Mouse (Mus musculus) cerebellum, adult 8-10 months (tissue): Measurements from ENCODE around the gene 1700069L16Rik.

Source experiments
- DNase-seq: peaks from one replicate; pipeline ENCODE4 v3.0.0; 2022

Gene 1700069L16Rik

DNA sequence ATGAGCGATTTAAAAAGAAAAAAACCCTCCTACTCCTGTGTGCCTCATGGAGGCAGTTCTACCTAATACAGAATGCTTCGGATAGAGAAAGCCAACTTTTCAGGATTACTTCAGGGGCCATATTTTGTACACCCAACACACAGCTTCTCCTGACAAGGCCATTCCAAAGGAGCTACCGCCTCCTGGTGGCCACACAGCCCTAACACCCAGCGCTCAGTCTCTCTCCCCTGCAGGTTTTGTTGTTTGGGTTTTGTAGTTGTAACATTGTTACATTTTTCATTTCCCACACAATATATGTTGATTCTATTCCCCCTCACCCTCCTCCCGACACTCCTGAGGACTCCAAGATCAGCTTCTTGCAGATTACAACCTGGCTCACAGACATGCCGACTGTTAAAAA is 7.6 kb upstream of the 1700069L16Rik start:
- peak; percentile 77 for DNase-seq

GRCm38 (mm10) chr5:113731174-113731573 is 6.6 kb upstream of the 1700069L16Rik start:
- DNase-seq, result no peak

GRCm38 (mm10) chr5:113730641-113731121 is 6.1 kb upstream of the 1700069L16Rik start:
- no peak for DNase-seq

GRCm38 (mm10) chr5:113728691-113729090 is 4.1 kb upstream of the 1700069L16Rik start:
- DNase-seq, result no peak

GRCm38 (mm10) chr5:113728011-113728410 is 3.4 kb upstream of the 1700069L16Rik start:
- DNase-seq, result peak; percentile 94

DNA sequence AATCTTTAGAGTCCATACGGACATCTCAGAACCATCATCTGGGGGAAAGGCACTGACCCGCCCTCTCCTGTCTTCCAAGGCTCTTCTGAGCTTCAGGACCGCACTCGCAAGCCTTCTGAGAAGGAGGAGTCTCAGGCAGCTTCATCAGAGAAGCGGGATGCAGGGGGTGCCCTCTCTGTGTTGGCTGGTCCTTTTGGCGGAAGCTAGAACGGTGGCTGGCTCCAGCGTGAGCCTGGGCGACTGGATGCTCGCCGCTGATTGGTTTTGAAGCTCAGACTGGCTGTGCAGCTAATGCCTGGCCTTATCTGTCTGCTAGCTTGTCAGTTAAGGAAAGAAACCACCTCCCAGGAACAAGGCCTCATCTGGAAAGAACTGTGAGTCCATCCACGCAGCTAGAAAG is 2.7 kb upstream of the 1700069L16Rik start:
- peak; percentile 75 for DNase-seq

- peak; percentile 65 for DNase-seq
Observed at GRCm38 (mm10) chr5:113726618-113727017, 2.0 kb upstream of the 1700069L16Rik start.

- no peak for DNase-seq
Observed at GRCm38 (mm10) chr5:113725417-113725816, 845 bp upstream of the 1700069L16Rik start.

DNA sequence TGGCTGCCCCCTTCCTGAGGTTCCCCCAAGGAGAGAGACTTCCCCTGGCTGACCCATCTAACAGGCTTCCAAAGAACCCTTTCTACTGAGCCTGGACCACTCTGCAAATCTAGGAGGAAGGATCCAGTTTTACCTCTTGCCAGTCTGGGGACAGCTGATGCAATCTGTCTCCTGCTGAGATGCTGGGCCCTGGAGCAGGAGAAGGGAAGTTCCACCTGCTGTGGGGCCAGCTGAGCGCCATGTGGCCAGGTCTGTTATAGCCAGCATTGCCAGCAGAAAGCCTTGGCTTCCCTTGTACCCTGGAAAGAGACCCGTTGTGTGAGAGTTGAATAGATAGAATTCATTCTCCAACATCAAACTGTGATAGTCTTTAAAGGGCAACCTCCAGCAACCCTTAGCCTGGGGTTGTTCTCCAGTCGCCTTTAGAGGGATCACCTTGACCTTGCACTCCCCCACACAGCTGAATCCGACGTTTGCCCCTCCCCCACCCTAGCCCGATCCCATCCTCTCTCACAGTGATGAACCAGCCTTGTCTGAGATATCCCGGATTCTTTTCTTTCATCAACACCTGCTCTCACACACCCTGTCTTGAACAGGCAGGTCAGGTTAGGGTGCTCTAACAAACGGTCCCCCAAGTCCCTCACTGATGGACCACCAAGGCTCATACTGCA is 870 bp downstream of the 1700069L16Rik start:
- peak; percentile 99 for DNase-seq

DNA sequence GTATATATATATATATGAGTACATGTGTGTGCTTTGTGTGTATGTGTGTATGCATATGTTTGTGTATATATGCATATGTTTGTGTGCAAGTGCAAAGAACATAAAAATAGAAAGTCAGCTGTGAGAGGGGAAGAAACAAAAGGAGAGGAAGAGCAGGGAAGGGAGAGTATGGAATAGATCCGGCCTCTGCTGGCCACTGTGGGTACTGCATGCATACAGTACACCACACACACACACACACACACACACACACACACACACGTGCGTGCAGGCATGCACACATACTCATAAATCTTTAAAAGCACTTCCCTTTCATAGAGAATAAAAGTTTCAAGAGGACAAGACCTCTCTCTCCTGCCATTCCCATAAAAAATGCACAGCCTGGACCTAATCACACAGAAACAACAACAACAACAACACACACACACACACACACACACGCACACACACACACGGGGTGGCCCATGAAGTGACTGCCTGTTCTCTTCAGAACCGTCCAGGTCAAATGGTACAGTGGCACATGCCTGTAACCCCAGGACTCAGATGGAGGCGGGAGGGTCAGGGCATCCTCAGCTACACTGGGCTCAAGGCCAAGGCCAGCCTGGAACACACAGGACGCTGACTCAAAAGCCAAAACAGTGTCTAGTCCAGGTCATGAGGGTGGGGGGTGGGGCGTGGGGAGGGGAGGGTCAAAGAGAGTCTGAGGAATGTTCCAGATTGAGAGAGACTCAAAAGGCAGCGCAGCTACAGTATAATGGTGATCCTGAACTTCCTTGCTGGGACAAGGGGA is 2.2 kb downstream of the 1700069L16Rik start:
- DNase-seq, result peak; percentile 69

DNA sequence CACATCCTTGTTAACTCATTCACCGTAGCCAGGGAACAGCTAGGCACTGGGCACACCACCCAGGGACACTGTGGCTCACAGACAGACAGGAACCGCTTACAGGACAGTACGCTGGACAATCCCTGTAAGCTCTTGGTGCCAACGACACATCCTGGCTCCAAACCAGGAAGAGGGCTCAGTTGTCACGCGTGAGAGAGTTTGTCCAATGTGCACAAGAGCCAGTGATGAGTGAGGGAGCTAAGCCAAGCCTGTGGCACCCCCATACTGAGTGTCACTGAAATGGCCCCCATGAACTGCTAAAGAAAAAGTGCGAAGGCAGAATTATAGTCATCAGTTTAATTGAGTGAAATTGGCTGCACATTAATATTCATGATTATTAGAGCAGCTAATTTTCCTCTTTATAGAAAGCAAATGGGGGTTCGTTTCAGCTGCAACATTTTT is 5.3 kb downstream of the 1700069L16Rik start:
- peak; percentile 65 for DNase-seq

DNA sequence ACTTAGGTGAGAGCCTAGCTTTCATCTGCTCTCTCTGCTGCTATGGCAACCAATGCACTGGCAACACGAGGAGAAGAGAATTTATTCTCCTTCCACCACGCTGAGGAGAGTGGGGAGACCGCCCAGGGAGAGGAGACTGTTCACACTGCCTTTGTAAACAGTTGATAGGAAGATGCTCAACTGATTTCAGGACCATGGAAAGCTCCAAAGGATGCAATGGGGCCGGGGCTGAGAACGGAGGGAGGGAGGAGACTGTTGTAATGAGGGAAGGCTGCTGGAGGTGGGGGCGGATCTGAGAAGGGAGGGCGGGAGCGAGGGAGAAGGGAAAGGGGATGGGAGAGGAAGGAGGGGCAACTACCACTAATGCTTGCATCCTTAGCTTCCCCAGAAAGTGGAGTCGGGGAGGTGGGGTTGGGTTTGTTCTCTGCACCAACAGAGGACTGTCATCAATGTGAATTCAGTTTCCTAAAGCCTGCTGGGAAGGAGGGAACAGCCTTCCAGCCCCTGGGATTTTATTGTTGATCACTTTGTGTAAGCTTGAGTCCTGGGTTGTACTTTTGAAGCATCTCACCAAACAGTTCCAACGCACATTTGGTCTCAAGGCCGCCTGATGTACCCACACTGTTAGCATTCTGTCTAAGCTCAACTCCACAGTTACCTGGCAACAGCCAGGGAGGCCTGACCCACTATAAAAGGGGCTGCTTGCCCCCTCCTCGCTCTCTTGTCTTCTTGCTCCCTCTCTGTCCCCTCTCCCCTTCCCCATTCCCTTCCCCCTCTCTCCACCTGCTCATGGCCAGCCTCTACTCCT is 7.8 kb downstream of the 1700069L16Rik start:
- no peak for DNase-seq

GRCm38 (mm10) chr5:113712861-113713260 is 11.7 kb downstream of the 1700069L16Rik start:
- no peak for DNase-seq

DNA sequence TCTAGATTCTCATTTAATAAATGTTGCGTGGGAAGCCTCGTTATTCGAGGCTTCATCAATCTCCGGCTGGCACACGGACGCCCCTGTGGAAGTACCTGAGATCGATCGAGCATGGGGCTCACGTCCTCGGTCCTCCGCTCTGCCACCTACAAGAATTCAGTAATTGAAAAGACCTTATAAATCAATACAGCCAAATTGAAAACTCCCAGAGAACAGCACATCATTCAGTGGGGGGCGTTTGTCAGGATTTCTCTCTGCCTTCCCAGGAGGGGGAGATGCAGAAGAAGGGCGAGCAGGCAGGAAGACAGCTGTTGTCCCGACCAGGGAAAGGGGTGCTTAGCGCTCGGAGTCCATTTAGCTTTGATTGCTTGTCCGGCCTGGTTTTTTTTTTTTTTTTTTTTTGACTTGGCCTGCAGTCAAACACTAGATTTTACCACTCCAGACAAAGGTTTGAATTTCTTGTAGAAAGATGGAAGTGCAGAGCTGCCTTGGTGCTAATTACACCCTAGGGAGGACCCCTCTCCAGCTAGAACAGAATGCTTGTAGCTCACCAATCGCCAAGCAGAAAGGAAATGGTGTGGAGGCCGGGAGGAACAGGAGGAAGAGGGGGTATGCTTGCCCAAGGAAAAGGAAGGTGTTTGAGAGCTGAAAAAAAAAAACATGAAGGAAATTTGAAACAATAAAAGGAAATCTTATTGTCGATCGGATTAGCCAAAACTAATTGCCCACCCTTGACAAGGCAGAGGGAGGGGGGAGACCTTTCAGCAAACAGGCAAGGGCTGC is 20.6 kb downstream of the 1700069L16Rik start:
- no peak for DNase-seq

GRCm38 (mm10) chr5:113700388-113701023 is 24.1 kb downstream of the 1700069L16Rik start:
- no peak for DNase-seq

DNA sequence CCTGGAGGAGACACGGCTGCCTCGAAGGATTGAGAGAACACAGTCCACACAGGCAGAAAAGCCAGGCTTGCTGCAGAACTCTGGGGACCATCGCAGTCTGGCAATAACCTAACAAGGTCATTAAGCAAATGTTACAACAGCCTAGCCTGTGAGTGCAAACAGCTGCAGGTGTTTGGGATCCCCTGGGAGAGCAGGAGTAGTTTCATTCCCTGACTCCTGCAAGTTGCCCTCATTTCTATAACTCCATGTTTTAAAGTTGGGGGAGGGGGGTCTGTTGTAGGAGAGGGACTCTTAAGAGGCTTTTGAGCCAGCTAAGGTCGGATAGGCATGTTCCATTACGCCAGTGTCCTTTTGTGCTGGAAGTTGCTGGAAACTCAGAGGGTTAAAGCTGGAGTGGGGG is 30.2 kb downstream of the 1700069L16Rik start:
- no peak for DNase-seq

GRCm38 (mm10) chr5:113694000-113694399 is 30.6 kb downstream of the 1700069L16Rik start:
- no peak for DNase-seq

DNA sequence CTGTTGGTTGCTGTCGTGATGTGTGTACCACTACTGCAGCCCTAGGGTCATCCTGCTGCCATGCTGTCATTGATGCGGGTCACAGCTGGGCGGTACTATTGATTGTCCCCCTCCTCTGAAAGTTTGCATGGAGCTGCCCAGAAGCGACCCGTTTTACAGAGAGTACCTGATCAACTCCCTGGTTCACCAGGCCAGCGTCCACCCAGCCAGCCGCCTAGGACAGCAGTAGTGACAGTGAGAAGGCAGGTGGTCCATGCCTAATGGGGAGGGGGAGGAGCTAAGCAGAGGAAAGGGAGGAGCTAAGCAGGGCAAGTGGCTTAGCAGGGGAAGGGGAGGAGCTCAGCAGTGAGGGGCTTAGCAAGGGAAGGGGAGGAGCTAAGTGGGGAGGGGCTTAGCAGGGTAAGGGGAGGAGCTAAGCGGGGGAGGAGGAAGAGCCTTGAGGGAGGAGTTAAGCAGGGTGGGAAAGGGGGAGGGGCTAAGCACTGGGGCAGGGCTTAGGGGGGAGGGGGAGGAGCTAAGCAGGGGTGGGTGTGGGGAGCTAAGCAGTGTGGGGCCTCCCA is 31.3 kb downstream of the 1700069L16Rik start:
- DNase-seq, result no peak

DNA sequence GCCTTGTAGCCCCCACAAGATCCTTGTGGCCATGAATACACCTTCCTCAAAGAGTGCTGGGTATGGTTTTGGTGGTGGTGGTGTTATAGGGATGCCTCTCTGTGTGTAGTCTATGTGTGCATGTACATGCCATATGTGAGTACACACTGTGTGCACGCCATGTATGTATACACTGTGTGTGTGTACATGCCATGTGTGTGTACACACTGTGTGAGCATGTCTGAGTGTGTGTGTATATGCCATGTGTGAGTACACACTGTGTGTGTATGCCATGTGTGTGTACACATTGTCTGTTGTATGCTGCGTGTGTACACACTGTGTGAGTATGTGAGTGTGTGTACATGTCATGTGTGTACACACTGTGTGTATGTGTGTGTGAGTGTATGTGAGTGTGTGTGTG is 33.7 kb downstream of the 1700069L16Rik start:
- DNase-seq, result no peak

DNA sequence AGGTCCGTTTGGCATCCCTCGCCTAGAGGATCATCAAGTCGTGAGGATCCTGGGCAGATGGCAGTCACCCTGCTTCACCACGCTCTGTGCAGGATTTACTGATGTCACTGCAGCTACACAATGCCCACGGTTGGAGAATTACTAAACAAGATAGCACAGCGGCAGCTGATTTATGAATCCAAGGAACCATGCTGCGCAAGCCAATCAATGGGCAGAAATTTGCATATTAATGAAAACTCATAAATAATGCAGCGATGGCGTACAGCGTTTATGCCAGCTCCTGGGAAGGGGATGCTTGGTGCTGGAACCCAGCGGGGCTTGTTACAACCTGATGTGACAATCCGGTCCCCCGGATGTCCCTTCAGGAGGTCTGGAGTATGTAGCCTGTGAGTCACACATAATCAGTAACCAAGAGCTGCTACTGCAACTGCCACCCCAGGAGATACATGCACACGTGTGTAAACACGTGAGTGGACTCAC is 34.5 kb downstream of the 1700069L16Rik start:
- peak; percentile 52 for DNase-seq

GRCm38 (mm10) chr5:113687514-113687913 is 37.1 kb downstream of the 1700069L16Rik start:
- no peak for DNase-seq
